Mouse (Mus musculus): ENCODE data around the gene Kctd17. TPM values are rescaled to one million over a fixed set of nuclear protein-coding genes. Genes with fewer than 3 reads are reported as not detected.

Gene Kctd17
- 10 to 100 TPM in 1 of 2 experiments, 1 to 10 TPM in 1; 9.1 to 11.2 TPM for total RNA-seq (2023)

DNA sequence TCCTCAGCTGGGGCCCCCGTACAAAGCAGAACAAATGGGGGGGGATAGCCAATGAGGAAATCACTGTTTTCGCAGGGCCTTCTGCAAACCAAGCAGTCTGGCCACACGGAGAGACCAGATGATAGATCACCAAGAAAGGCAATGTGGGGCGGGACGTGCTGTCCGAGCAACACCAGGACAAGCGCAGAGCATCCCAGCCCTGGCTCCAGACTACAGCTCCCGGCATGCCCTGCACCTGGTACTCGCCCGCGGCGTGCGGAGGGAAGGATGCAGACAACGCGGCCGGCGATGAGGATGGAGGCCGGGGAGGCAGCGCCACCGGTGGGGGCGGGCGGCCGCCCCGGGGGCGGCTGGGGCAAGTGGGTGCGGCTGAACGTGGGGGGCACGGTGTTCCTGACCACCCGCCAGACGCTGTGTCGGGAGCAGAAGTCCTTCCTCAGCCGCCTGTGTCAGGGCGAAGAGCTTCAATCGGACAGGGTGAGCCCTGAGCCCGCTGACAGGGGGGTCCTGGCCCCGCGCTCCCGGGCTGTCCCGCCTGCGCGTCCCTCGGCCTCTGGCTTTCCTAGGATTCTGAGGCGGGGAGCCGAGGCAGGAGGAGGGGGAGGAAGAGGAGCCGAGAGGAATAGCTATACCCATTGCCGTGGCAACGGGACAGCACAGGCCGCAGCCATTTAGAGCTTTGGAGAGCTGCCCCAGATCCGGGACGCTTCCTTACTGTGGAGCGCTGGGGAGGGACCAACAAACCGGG is at the start of gene Kctd17:
TSS of gene Kctd17 (plus strand) at position 174 of the 748 bp plus-strand sequence.

GRCm38 (mm10) chr15:78395478-78395962 is 32.8 kb upstream of the Kctd17 start, which contains the start of gene Tex33:
Gene Tex33 (minus strand): TSS chr15:78395912.

GRCm38 (mm10) chr15:78405517-78406211 is 22.7 kb upstream of the Kctd17 start, which contains the start of gene Tst:
Gene Tst (minus strand): TSS chr15:78405907.

GRCm38 (mm10) chr15:78406293-78406934 is 21.9 kb upstream of the Kctd17 start, which contains the start of gene Mpst:
Gene Mpst (plus strand): TSS chr15:78406416.

GRCm38 (mm10) chr15:78468379-78468937 is 40.1 kb downstream of the Kctd17 start, which contains the start of gene Tmprss6:
Gene Tmprss6 (minus strand): TSS chr15:78468634.

Other genes starting within 250 kb of the Kctd17 start
- gene Pvalb, start 222.2 kb upstream of the Kctd17 start, total RNA-seq (2023): 1 to 10 TPM in 1 of 2 experiments, not detected in 1; 1.0 TPM
- 100 to 1,000 TPM; 692 to 740 TPM for gene Ncf4, start 183.8 kb upstream of the Kctd17 start, total RNA-seq (2023)
- 10 to 100 TPM; 22.7 to 27.4 TPM for gene Csf2rb2, start 122.8 kb upstream of the Kctd17 start, total RNA-seq (2023)
- gene Csf2rb, start 102.8 kb upstream of the Kctd17 start, total RNA-seq (2023): 100 to 1,000 TPM; 200 to 241 TPM
- gene Tex33, start 32.7 kb upstream of the Kctd17 start, total RNA-seq (2023): under 1 TPM in 1 of 2 experiments, not detected in 1; 0.62 TPM
- gene Tst, start 22.7 kb upstream of the Kctd17 start, total RNA-seq (2023): 10 to 100 TPM; 21.0 to 24.3 TPM
- gene Mpst, start 22.1 kb upstream of the Kctd17 start, total RNA-seq (2023): 10 to 100 TPM; 31.1 to 35.0 TPM
- not detected for gene Tmprss6, start 40.1 kb downstream of the Kctd17 start, total RNA-seq (2023)
- under 1 TPM; 0.49 to 0.89 TPM for gene Il2rb, start 66.7 kb downstream of the Kctd17 start, total RNA-seq (2023)
- gene C1qtnf6, start 102.9 kb downstream of the Kctd17 start, total RNA-seq (2023): under 1 TPM; 0.82 to 0.95 TPM
- gene Sstr3, start 116.1 kb downstream of the Kctd17 start, total RNA-seq (2023): not detected
- gene Rac2, start 144.2 kb downstream of the Kctd17 start, total RNA-seq (2023): 1,000 to 10,000 TPM; 1,469 to 1,484 TPM
- gene Cyth4, start 168.5 kb downstream of the Kctd17 start, total RNA-seq (2023): 100 to 1,000 TPM; 171 to 199 TPM